In genomic region chr4:138596391-138597130, GRCm38 (mm10) we compare ENCODE assay signal across 9 mouse cellular contexts. TPM values are rescaled to one million over a fixed set of nuclear protein-coding genes. Genes with fewer than 3 reads are reported as not detected.
DNase-seq lines count a peak whose midpoint lies in the region; ATAC-seq lines count a peak whose summit lies in the region.
"Had no signal": no experiment of that assay in that cellular context is flagged by ENCODE, and none has a peak within 500 bp of the region (broad histone marks: within the 10 kb centered on the region; RNA-seq: fewer than 3 reads in every experiment).

No protein-coding gene starts in this region.

- no peak overlapping the region for H3K9ac ChIP-seq in midbrain, embryonic 15.5 days

- no peak for ATAC-seq in cerebellum, adult (ENCODE audit: insufficient number of reproducible peaks, low FRiP score, low TSS enrichment)
- ATAC-seq in midbrain, embryonic 15.5 days (replicated peaks), result no peak

- H3K9me3 ChIP-seq in midbrain, embryonic 15.5 days, result no peaks in the 10 kb centered on the region
- H3K9me3 ChIP-seq: heart, embryonic 10.5 days had no signal

- H3K36me3 ChIP-seq in midbrain, embryonic 15.5 days (replicated peaks), result no peaks in the 10 kb centered on the region
- H3K36me3 ChIP-seq: heart, embryonic 10.5 days had no signal

- DNase-seq in cerebellum, adult 11 months, result peak; percentile 12
- peak; percentile 58 for DNase-seq in embryo, embryonic 10.5 days (ENCODE audit: low spot score)
- DNase-seq in kidney, postnatal 36 days, result peak; percentile 4 to 16
- DNase-seq in right cerebral cortex, postnatal 4 days, result no peak
- DNase-seq in spleen, postnatal 36 days (ENCODE audit: low spot score in 2 of 2), result no peak
- DNase-seq in frontal cortex, postnatal 10 days (ENCODE audit: low spot score in 2 of 2), result no peak

- peaks cover 29% of the 10 kb centered on the region for H3K4me1 ChIP-seq in midbrain, embryonic 15.5 days
- H3K4me1 ChIP-seq: heart, embryonic 10.5 days had no signal

- no peak overlapping the region for H3K4me2 ChIP-seq in midbrain, embryonic 15.5 days

- H3K27me3 ChIP-seq in midbrain, embryonic 15.5 days (replicated peaks), result no peaks in the 10 kb centered on the region

- H3K27ac ChIP-seq in midbrain, embryonic 15.5 days, result peak overlapping the region; percentile 83
- H3K27ac ChIP-seq: heart, embryonic 10.5 days had no signal

- H3K4me3 ChIP-seq in midbrain, embryonic 15.5 days, result no peak overlapping the region
- H3K4me3 ChIP-seq: heart, embryonic 10.5 days had no signal

- WGBS in midbrain, embryonic 15.5 days, result 34% methylated on average over 12 of the region's 12 CpGs

RNA-seq across cellular contexts. Expression of gene Vwa5b1, which starts 39.1 kb away (rescaled TPM):
- 1.9 and 2.4 TPM in 2 replicates for polyA plus RNA-seq in midbrain, embryonic 15.5 days (2015; fragmentation: Nextera tagmentation; extraction: Ambion mirVana)

Comparison
In these comparisons a context has a peak if more than half of its experiments do, and no peak if none do; other contexts are left out.
1. DNase-seq: peak in cerebellum, adult 11 months (single experiment), embryo, embryonic 10.5 days (single experiment) and kidney, postnatal 36 days (2 of 2); none in right cerebral cortex, postnatal 4 days (single experiment), spleen, postnatal 36 days (0 of 2) and frontal cortex, postnatal 10 days (0 of 2).